Mouse (Mus musculus) spleen, adult 18-20 months (tissue): ENCODE measurements around the gene Gab2.
"Not testable (repeated sequence)": the region's sequence is repeated elsewhere in the genome, so short reads cannot be mapped to it uniquely, and the experiment has no call there.

Experiments used
- DNase-seq, 2 experiments: peaks; one replicate each; pipeline ENCODE4 v3.0.0; 2022; ENCODE audit warnings: mixed read lengths in 2 of 2

Gab2 gene

GRCm38 (mm10) chr7:97151082-97151813 is 69.9 kb downstream of the Gab2 start:
- no peak for DNase-seq

- peak; percentile 9 to 20 for DNase-seq
Measured at GRCm38 (mm10) chr7:97154756-97155487, 73.5 kb downstream of the Gab2 start.

- DNase-seq, result no peak
Measured at GRCm38 (mm10) chr7:97164261-97164660, 82.9 kb downstream of the Gab2 start.

- DNase-seq, result no peak
Measured at GRCm38 (mm10) chr7:97171089-97171488, 89.7 kb downstream of the Gab2 start.

GRCm38 (mm10) chr7:97171719-97172118 is 90.3 kb downstream of the Gab2 start:
- DNase-seq, result no peak

GRCm38 (mm10) chr7:97172126-97172525 is 90.7 kb downstream of the Gab2 start:
- no peak for DNase-seq

DNA sequence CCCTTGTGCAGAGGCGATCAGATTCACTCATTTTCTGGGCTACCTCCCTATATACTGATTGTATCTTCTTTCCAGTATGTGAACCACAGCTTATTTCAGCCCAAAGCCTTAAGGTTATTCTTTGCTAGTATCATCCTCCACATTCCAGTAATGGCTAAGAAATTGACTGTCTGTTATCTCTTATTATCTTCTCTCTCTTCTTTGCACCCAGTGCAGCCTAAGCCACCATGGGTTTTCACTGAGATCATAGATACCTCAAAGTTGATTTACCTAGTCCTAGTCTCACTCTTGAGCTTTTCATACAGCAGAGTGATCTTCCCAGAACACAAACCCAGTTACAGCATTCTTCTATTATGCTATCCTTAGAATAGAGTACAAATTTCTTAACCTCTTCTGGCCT is 100.5 kb downstream of the Gab2 start:
- DNase-seq, result no peak

GRCm38 (mm10) chr7:97183426-97183825 is 102.0 kb downstream of the Gab2 start:
- no peak for DNase-seq

- DNase-seq, result no peak
Measured at GRCm38 (mm10) chr7:97184005-97184404, 102.6 kb downstream of the Gab2 start.

DNA sequence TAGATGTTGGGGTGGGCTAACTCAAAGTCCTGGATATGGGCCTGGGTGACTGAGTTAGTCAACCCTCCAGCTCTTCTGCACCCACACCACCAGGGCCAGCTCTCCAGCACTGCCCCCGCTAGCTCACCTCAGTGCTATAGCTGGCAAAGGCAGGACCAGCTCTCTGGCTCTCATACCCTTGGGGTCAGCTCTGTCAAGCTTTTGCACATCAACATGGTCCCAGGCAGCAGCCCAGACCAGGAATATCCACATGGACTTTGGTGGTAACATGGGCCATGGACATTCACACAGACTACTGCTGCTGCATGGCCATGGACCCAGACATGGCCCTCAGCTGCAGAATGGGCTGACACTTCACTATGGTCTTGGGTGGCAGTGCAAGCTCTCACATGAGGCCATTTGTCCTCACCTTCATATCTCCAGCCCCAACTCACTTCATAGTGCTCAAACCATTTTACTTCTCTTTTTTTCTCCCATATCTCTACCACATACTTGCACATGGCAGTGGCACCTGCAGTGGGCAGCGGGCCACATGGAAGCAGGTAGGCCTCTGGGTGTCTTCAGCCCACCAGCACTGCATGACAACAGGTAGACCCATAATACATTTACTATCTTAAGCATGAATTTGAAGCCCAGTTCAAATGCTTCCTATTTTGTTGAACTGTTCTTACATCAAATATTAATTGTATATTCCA is 106.1 kb downstream of the Gab2 start:
- DNase-seq, result no peak

GRCm38 (mm10) chr7:97189116-97189515 is 107.7 kb downstream of the Gab2 start:
- DNase-seq, result no peak

DNA sequence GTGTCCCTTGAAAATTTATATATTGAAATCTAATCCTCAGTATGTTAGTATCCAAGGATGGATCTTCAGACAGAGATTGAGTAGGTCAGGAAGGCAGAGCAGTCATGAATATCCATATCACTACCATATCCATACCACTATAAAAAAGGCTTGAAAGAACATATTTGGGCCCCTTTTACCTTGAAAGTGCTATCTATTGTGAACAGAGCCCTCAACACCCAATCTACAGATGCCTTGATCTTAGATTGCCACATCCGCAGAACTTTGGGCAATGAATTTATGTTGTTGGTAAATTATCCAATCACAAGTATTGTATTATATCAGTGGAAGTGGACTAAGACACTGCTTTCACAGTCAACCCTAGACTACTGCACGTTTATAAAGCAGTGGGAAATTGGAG is 122.5 kb downstream of the Gab2 start:
- no peak for DNase-seq

DNA sequence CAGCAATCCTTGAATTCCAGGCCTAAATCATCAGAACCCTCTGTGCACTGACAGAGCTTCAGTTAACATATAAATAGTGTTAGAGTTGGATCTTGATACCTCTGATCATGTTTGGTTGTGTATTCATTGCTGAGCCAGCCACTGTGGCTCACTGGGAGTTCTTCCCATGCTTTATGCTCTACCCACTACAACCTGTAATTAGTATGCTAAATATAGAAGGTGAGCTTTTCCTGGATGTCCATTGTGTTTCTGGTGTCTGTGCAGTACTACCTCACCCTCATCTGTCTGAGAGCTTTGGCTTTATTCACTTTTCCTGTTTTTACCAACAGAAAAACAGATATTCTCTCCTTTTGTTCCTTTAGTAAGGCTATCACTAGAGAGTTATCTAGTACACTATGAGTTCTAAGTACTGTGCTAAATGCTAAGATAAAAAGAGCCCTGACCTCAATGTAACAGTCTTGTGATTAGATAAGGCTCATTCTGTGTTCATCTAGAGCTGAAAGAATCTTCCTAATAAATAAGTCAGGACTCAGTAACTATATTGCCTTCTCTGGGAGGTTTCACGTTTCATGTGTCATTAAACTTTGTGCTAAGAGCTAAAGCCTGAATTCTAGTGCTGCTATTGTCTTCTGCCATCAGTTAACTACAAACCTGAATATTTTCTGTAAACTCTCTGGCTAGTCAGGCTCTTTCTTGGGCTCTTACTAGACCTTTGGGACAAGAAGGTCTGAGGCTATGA is 127.6 kb downstream of the Gab2 start:
- no peak for DNase-seq

GRCm38 (mm10) chr7:97210064-97210685 is 128.8 kb downstream of the Gab2 start:
- DNase-seq, result no peak

DNA sequence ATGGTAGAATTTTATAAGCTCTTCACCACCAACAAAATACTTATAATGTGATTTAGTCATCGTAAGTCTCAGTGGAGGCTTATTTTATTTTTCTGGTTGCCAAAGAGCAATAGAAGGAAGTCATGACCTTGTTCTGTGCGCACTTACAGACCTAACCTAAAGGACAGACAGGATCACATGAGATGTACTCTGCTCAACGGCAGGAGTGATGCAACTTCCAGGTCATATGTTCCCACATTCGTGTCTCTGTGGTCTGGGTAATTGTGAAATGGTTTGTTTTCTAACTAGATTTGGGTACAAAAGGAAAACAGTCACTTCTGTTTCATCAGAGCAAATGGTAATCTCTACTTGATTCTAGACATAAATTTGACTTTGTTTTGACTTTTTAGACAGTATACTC is 129.7 kb downstream of the Gab2 start:
- no peak for DNase-seq

- DNase-seq, result no peak
Measured at GRCm38 (mm10) chr7:97223836-97224235, 142.4 kb downstream of the Gab2 start.

DNA sequence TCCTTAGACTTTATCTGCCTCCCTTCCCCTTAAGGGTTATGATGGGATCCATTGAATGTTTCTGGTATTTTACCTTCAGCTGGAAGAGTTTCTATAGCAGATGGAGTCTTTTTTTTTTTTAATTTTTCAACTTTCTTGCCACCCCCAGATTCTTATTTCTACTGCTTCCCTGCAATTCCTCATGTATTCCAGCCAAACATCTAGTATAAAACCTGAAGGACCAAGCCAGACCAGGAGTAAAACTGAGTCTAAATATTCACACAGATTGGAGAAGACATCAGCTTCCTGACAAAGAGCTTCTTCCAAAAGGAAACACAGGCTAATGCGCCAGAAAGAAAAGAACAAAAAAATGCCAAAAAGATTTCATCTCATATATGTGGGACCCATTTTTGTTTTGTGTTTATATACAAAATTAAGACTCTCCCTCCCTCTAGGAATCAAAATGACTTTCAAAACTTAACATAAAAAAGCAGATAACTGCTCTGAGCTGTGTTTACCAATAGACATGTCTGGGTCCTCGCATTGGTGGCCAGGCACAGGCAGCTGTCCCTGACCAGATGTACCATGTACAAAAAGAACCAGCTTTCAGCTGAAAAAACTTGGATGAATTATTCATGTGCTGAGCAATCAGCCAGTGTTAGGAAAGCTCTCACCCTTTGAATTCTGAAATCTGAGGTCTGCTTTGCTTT is 164.0 kb downstream of the Gab2 start:
- DNase-seq, result no peak

DNA sequence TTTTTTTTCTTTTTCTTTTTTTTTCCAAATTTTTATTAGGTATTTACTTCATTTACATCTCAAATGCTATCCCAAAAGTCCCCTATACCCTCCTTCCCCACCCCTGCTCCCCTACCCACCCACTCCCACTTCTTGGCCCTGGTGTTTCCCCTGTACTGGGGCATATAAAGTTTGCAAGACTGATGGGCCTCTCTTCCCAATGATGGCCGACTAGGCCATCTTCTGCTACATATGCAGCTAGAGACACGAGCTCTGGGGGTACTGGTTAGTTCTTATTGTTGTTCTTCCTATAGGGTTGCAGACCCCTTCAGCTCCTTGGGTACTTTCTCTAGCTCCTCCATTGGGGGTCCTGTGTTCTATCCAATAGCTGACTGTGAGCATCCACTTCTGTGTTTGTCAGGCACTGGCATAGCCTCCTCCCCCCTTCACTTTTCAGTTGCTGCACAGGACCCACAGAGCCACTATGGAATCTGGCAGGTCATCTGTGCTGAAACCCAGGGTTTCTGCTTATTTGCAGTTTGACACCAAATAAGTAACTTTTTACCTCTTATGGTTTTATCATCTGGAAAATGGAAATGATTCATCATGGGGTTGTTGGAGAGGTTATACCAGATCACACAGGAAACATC is 164.7 kb downstream of the Gab2 start:
- DNase-seq, result not testable (repeated sequence)

DNA sequence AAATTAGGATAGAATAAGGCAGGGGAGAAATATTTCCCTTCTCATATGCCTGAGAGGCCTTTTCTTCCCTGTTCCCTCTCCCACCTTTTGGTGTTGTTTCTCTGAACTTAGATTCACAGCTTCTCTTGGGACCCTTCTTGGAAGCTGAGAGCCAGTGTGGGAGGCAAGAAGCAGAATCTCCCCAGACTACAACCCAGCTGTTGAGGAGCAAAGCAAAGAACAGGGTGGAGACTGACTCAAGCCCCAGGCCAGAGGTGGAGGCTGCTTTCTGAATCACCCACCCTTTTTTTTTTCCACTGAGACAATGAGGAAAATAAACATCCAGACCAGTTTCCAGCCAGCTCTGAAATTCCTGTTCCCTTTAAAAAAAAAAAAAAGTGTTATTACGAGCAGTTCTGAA is 166.3 kb downstream of the Gab2 start:
- no peak for DNase-seq

- no peak for DNase-seq
Measured at GRCm38 (mm10) chr7:97248136-97248535, 166.8 kb downstream of the Gab2 start.

DNA sequence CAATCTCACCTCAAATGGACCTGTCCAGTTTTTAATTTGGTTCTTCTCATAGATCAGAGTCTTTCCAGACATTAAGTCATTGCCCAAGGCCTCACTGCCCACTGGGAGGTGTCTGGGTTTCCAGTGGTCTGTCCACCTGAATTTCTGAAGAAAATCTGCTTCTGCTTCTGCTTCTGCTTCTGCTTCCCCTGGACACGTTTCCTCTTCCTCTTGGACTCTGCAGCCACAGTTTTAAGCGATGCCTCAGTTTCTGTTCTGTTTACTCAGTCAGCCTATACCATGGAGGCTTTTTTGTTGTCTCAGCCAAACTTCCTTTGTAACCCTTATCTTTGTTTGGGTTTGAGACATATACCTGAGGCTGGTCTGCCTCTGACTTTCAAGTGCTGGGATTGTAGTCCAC is 170.3 kb downstream of the Gab2 start:
- no peak for DNase-seq

DNA sequence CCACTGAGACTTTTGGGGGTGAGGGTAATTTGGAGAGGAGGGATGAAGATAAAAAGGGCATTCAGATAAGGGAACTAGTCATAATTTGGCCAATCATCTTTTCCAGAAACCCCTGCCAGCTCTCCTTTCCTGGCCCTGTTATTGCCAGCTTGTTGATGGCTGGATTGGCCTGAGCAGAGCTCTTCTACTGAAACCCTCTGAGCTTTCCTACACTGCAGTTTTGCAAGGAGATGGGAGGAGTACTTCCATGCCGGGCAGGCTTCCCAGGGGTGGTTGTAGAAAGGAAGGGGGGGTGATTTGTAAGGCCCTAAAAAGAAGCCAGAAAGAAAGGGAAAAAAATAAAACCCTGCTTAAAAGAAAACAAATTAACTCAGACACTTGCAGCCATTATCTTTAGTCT is 181.2 kb downstream of the Gab2 start:
- DNase-seq, result no peak
